Comparison of ENCODE assay signal across 9 mouse cellular contexts in the genomic region with DNA sequence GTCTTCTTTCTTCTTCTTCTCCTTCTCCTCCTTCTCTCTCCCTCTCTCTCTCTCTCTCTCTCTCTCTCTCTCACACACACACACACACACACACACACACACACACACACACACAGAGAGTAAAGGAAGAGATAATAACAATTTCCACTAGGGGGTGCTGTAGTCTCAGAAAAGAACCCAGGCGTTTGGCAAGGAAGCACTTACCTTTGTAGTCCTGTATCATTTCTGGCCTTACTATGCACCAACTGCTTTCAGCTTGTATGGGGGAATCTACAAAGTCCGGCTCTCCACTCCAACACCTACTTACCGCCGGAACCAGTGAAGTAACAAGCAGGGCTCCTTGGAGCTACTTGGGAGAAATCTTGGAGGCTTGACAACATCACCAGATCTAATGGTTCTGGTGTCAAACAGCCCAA. TPM values are rescaled to one million over a fixed set of nuclear protein-coding genes. Genes with fewer than 3 reads are reported as not detected.
A peak's percentile ranks its signal among the peaks of the same experiment; 100 is the strongest.
DNase-seq lines count a peak whose midpoint lies in the region; TF ChIP-seq lines count a peak whose summit lies in the region.
"Had no signal": no experiment of that assay in that cellular context is flagged by ENCODE, and none has a peak within 500 bp of the region (broad histone marks: within the 10 kb centered on the region; RNA-seq: fewer than 3 reads in every experiment).

No protein-coding gene starts in this region.

- H3K27me3 ChIP-seq in small intestine, adult 2 months (ENCODE audit: control insufficient read depth, insufficient read depth, low read length): no peaks in the 10 kb centered on the region

- DNase-seq in gastrocnemius, adult 18-20 months (ENCODE audit: low spot score): peak; percentile 79
- DNase-seq in gastrocnemius, postnatal 10 days: no peak
- peak; percentile 89 for DNase-seq in ZHBTc4 (ENCODE audit: low read depth, low spot score)
- peak; percentile 69 for DNase-seq in embryo, embryonic 11.5 days (ENCODE audit: low read depth, low spot score)
- DNase-seq in heart, postnatal 4 days: peak; percentile 70
- DNase-seq in left cerebral cortex, adult 11 months (ENCODE audit: low spot score): peak; percentile 72
- peak; percentile 53 to 69 for DNase-seq in lung, postnatal 4 days

- H3K27ac ChIP-seq in small intestine, adult 2 months (ENCODE audit: insufficient read depth, low read depth, low read length): no peak overlapping the region

- WGBS in small intestine, adult 2 months: 5% methylated on average over 4 of the region's 4 CpGs

- peaks cover 6% of the 10 kb centered on the region; the same call in 1 of the 2 replicates for H3K4me1 ChIP-seq in small intestine, adult 2 months (ENCODE audit: control insufficient read depth, insufficient read depth, insufficient read length, low read length)

- H3K4me3 ChIP-seq in small intestine, adult 2 months (ENCODE audit: low read depth, low read length): no peak overlapping the region

- H3K36me3 ChIP-seq in small intestine, adult 2 months (ENCODE audit: control insufficient read depth, insufficient read depth, low read length): no peaks in the 10 kb centered on the region

- no peak for TF ChIP-seq POLR2A in small intestine, adult 2 months (IDR thresholded peaks at IDR 0.05; ENCODE audit: low read depth, low read length)

- 0 out of 2 replicates have a peak, but pooled peaks have one; percentile 3 for TF ChIP-seq CTCF in small intestine, adult 2 months (IDR thresholded peaks at IDR 0.05; ENCODE audit: extremely low read depth, insufficient read length, insufficient replicate concordance, low read depth, low read length)

RNA-seq across cellular contexts. Expression of gene Cfap126, which starts 4.6 kb away (rescaled TPM):
- 1 to 10 TPM; 1.2 to 2.0 TPM for total RNA-seq in gastrocnemius, adult 18-20 months (2021)
- total RNA-seq in gastrocnemius, postnatal 10 days (2021): 1 to 10 TPM; 1.2 to 1.8 TPM
- 1 to 10 TPM in 1 of 2 experiments, under 1 TPM in 1; 0.64 to 1.5 TPM for total RNA-seq in heart, postnatal 4 days (2021)
- polyA plus RNA-seq in small intestine, adult 2 months (2012; rRNA removed): 0.96 and 1.2 TPM in 2 replicates

RNA-seq across cellular contexts. Expression of gene Sdhc, which starts 32.1 kb away (rescaled TPM):
- total RNA-seq in gastrocnemius, adult 18-20 months (2021): 100 to 1,000 TPM; 667 to 772 TPM
- 100 to 1,000 TPM; 568 to 707 TPM for total RNA-seq in gastrocnemius, postnatal 10 days (2021)
- total RNA-seq in heart, postnatal 4 days (2021): 100 to 1,000 TPM; 847 to 901 TPM
- 120 and 226 TPM in 2 replicates for polyA plus RNA-seq in small intestine, adult 2 months (2012; rRNA removed)

RNA-seq across cellular contexts. Expression of gene Mpz, which starts 32.2 kb away (rescaled TPM):
- 10 to 100 TPM; 28.7 to 29.5 TPM for total RNA-seq in gastrocnemius, adult 18-20 months (2021)
- 100 to 1,000 TPM; 478 to 752 TPM for total RNA-seq in gastrocnemius, postnatal 10 days (2021)
- total RNA-seq in heart, postnatal 4 days (2021): 10 to 100 TPM in 1 of 2 experiments, 1 to 10 TPM in 1; 9.3 to 34.8 TPM
- 0.28 and 0.66 TPM in 2 replicates for polyA plus RNA-seq in small intestine, adult 2 months (2012; rRNA removed)
- total RNA-seq: layer of hippocampus, adult 8-10 months had no signal

RNA-seq across cellular contexts. Expression of gene Fcgr3, which starts 53.5 kb away (rescaled TPM):
- 1 to 10 TPM; 1.8 to 4.4 TPM for total RNA-seq in gastrocnemius, adult 18-20 months (2021)
- total RNA-seq in gastrocnemius, postnatal 10 days (2021): 1 to 10 TPM; 9.3 to 9.4 TPM
- total RNA-seq in heart, postnatal 4 days (2021): 1 to 10 TPM; 4.2 to 4.6 TPM
- 4.9 and 6.7 TPM in 2 replicates for polyA plus RNA-seq in small intestine, adult 2 months (2012; rRNA removed)

Comparison
In these comparisons a context has a peak if more than half of its experiments do, and no peak if none do; other contexts are left out.
1. RNA of gene Mpz, which starts 32.2 kb away (total RNA-seq): 478 to 752 TPM in gastrocnemius, postnatal 10 days; 9.3 to 34.8 TPM in heart, postnatal 4 days and 28.7 to 29.5 TPM in gastrocnemius, adult 18-20 months; every median in the first group is over 10 times any median in the second.